ENCODE assay signal across 8 mouse cellular contexts in genomic region chr19:6061641-6062302, GRCm38 (mm10). TPM values are rescaled to one million over a fixed set of nuclear protein-coding genes. Genes with fewer than 3 reads are reported as not detected.
A peak's percentile ranks its signal among the peaks of the same experiment; 100 is the strongest.
DNase-seq lines count a peak whose midpoint lies in the region; ATAC-seq and TF ChIP-seq lines count a peak whose summit lies in the region.

No protein-coding gene starts in this region.

- peak overlapping the region; percentile 67 for H3K4me3 ChIP-seq in cortical plate, adult 2 months (ENCODE audit: insufficient read depth, low read length)
- peak overlapping the region; percentile 88 for H3K4me3 ChIP-seq in limb, embryonic 10.5 days

- peaks cover 7% of the 10 kb centered on the region for H3K4me1 ChIP-seq in cortical plate, adult 2 months (ENCODE audit: control insufficient read depth, insufficient read depth, low read length)
- H3K4me1 ChIP-seq in limb, embryonic 10.5 days, result peaks cover 43% of the 10 kb centered on the region

- peak overlapping the region; percentile 61 for H3K27ac ChIP-seq in cortical plate, adult 2 months (ENCODE audit: insufficient read depth, low read length)
- H3K27ac ChIP-seq in limb, embryonic 10.5 days, result peak overlapping the region; percentile 94

- peaks cover 34% of the 10 kb centered on the region for H3K36me3 ChIP-seq in limb, embryonic 10.5 days

- peak; percentile 60 for DNase-seq in adrenal gland, adult 2 months
- no peak for DNase-seq in adrenal gland, adult 8-10 months
- DNase-seq in limb, embryonic 10.5 days (ENCODE audit: low spot score), result peak; percentile 58
- DNase-seq in mesoderm, embryonic 11.5 days (ENCODE audit: low read depth, low spot score), result peak; percentile 54
- peak; percentile 51 to 71 for DNase-seq in spleen, postnatal 10 days (ENCODE audit: low spot score in 2 of 2)

- peak; percentile 35; the same call in 1 of the 2 replicates for TF ChIP-seq POLR2A in cortical plate, adult 2 months (IDR thresholded peaks at IDR 0.05; ENCODE audit: extremely low read depth, insufficient read depth, low read length)

- no peak for TF ChIP-seq CTCF in cortical plate, adult 2 months (IDR thresholded peaks at IDR 0.05; ENCODE audit: extremely low read depth, insufficient read depth, low read length)

- WGBS in limb, embryonic 10.5 days, result 2% methylated on average over 44 of the region's 44 CpGs

- no peaks in the 10 kb centered on the region for H3K27me3 ChIP-seq in limb, embryonic 10.5 days (ENCODE audit: low read depth, poor library complexity, severe bottlenecking)

- ATAC-seq in CD4-positive, CD25-positive, alpha-beta regulatory T cell, adult 4 months, result peak; percentile 27
- ATAC-seq in hematopoietic stem cell, adult 5-6 weeks (replicated peaks in 1 of 2; ENCODE audit: insufficient read depth in 1 of 2, low FRiP score in 2 of 2, low TSS enrichment in 1 of 2, low read depth in 1 of 2, poor library complexity in 2 of 2, severe bottlenecking in 2 of 2), result peak; percentile 24 to 35

- H3K9me3 ChIP-seq in limb, embryonic 10.5 days (replicated peaks), result no peaks in the 10 kb centered on the region

RNA-seq across cellular contexts. Expression of gene Znhit2, which starts 0.8 kb away (rescaled TPM):
- 10 to 100 TPM; 24.7 to 37.5 TPM for total RNA-seq in adrenal gland, adult 2 months (2021)
- 134 and 152 TPM in 2 replicates for polyA plus RNA-seq in adrenal gland, adult 2 months (2012; rRNA removed)
- total RNA-seq in adrenal gland, adult 8-10 months (2022), result 10 to 100 TPM; 31.6 to 43.1 (median 34.6) TPM
- 1 to 10 TPM; 5.7 to 6.7 TPM for polyA plus RNA-seq in CD4-positive, CD25-positive, alpha-beta regulatory T cell, adult 4 months (2017; shearing (Covaris generic))
- polyA plus RNA-seq in cortical plate, adult 2 months (2012; rRNA removed), result 58.0 and 58.9 TPM in 2 replicates
- total RNA-seq in hematopoietic stem cell, adult 5-6 weeks (2017), result 8.3 and 11.5 TPM in 2 replicates
- 35.2 and 36.1 TPM in 2 replicates for polyA plus RNA-seq in limb, embryonic 10.5 days (2016; fragmentation: Nextera tagmentation; extraction: Ambion mirVana)

RNA-seq across cellular contexts. Expression of gene Fau, which starts 4.1 kb away (rescaled TPM):
- 1,000 to 10,000 TPM; 1,141 to 1,229 TPM for total RNA-seq in adrenal gland, adult 2 months (2021)
- polyA plus RNA-seq in adrenal gland, adult 2 months (2012; rRNA removed), result 984 and 1,350 TPM in 2 replicates
- total RNA-seq in adrenal gland, adult 8-10 months (2022), result 1,000 to 10,000 TPM; 1,027 to 1,106 (median 1,086) TPM
- 1,000 to 10,000 TPM; 2,365 to 3,114 TPM for polyA plus RNA-seq in CD4-positive, CD25-positive, alpha-beta regulatory T cell, adult 4 months (2017; shearing (Covaris generic))
- 920 and 922 TPM in 2 replicates for polyA plus RNA-seq in cortical plate, adult 2 months (2012; rRNA removed)
- 1,306 and 2,041 TPM in 2 replicates for total RNA-seq in hematopoietic stem cell, adult 5-6 weeks (2017)
- polyA plus RNA-seq in limb, embryonic 10.5 days (2016; fragmentation: Nextera tagmentation; extraction: Ambion mirVana), result 820 and 955 TPM in 2 replicates

RNA-seq across cellular contexts. Expression of gene Mrpl49, which starts 4.2 kb away (rescaled TPM):
- total RNA-seq in adrenal gland, adult 2 months (2021), result 10 to 100 TPM; 64.8 to 67.5 TPM
- polyA plus RNA-seq in adrenal gland, adult 2 months (2012; rRNA removed), result 15.8 and 17.0 TPM in 2 replicates
- 10 to 100 TPM; 52.0 to 61.8 (median 59.6) TPM for total RNA-seq in adrenal gland, adult 8-10 months (2022)
- 10 to 100 TPM; 33.9 to 37.5 TPM for polyA plus RNA-seq in CD4-positive, CD25-positive, alpha-beta regulatory T cell, adult 4 months (2017; shearing (Covaris generic))
- polyA plus RNA-seq in cortical plate, adult 2 months (2012; rRNA removed), result 41.4 and 44.4 TPM in 2 replicates
- 37.0 and 38.9 TPM in 2 replicates for total RNA-seq in hematopoietic stem cell, adult 5-6 weeks (2017)
- 90.3 and 91.4 TPM in 2 replicates for polyA plus RNA-seq in limb, embryonic 10.5 days (2016; fragmentation: Nextera tagmentation; extraction: Ambion mirVana)

RNA-seq across cellular contexts. Expression of gene Tm7sf2, which starts 6.4 kb away (rescaled TPM):
- 10 to 100 TPM; 22.0 to 48.3 TPM for total RNA-seq in adrenal gland, adult 2 months (2021)
- 91.9 and 126 TPM in 2 replicates for polyA plus RNA-seq in adrenal gland, adult 2 months (2012; rRNA removed)
- 10 to 100 TPM; 24.9 to 36.1 (median 27.2) TPM for total RNA-seq in adrenal gland, adult 8-10 months (2022)
- polyA plus RNA-seq in CD4-positive, CD25-positive, alpha-beta regulatory T cell, adult 4 months (2017; shearing (Covaris generic)), result 1 to 10 TPM; 5.5 to 7.1 TPM
- 59.3 and 60.1 TPM in 2 replicates for polyA plus RNA-seq in cortical plate, adult 2 months (2012; rRNA removed)
- total RNA-seq in hematopoietic stem cell, adult 5-6 weeks (2017), result 1.3 and 3.0 TPM in 2 replicates
- polyA plus RNA-seq in limb, embryonic 10.5 days (2016; fragmentation: Nextera tagmentation; extraction: Ambion mirVana), result 24.4 and 28.8 TPM in 2 replicates

RNA-seq across cellular contexts. Expression of gene Vps51, which starts 15.3 kb away (rescaled TPM):
- total RNA-seq in adrenal gland, adult 2 months (2021), result 10 to 100 TPM; 57.1 to 60.0 TPM
- polyA plus RNA-seq in adrenal gland, adult 2 months (2012; rRNA removed), result 64.4 and 66.3 TPM in 2 replicates
- total RNA-seq in adrenal gland, adult 8-10 months (2022), result 10 to 100 TPM; 66.2 to 92.3 (median 81.3) TPM
- polyA plus RNA-seq in CD4-positive, CD25-positive, alpha-beta regulatory T cell, adult 4 months (2017; shearing (Covaris generic)), result 10 to 100 TPM; 27.9 to 39.0 TPM
- 97.2 and 98.2 TPM in 2 replicates for polyA plus RNA-seq in cortical plate, adult 2 months (2012; rRNA removed)
- total RNA-seq in hematopoietic stem cell, adult 5-6 weeks (2017), result 46.8 and 52.8 TPM in 2 replicates
- 62.1 and 75.7 TPM in 2 replicates for polyA plus RNA-seq in limb, embryonic 10.5 days (2016; fragmentation: Nextera tagmentation; extraction: Ambion mirVana)
